Mouse (Mus musculus) megakaryocyte, embryonic 14.5 days (primary cell): Measurements from ENCODE around the gene Hes1. TPM values are rescaled to one million over a fixed set of nuclear protein-coding genes. Genes with fewer than 3 reads are reported as not detected.

Experiments used
- H3K27me3 ChIP-seq: replicated peaks from 2 replicates; pipeline ENCODE3; 2012; ENCODE audit warnings: inconsistent platforms
- H3K36me3 ChIP-seq: replicated peaks from 2 replicates; pipeline ENCODE3; 2012; ENCODE audit warnings: low read length, inconsistent platforms, mixed read lengths
- H3K4me1 ChIP-seq: 2 replicates; pipeline ENCODE4 v1.6.1; 2012; ENCODE audit warnings: inconsistent platforms
- H3K4me3 ChIP-seq: replicated peaks from 2 replicates; pipeline ENCODE3; 2012; ENCODE audit warnings: moderate library complexity, mild to moderate bottlenecking, inconsistent platforms
- H3K9me3 ChIP-seq: 2 replicates; pipeline ENCODE4 v1.6.1; 2012; ENCODE audit warnings: inconsistent platforms
- FLI1 ChIP-seq: IDR thresholded peaks from 2 replicates; pipeline ENCODE4 v1.6.1; 2012; ENCODE audit warnings: low read length, inconsistent platforms, mixed read lengths
- GATA1 ChIP-seq: IDR thresholded peaks from 3 replicates; pipeline ENCODE4 v1.6.1; 2012; ENCODE audit warnings: mixed read lengths, low read length, inconsistent platforms, borderline replicate concordance
- polyA plus RNA-seq: library from polyadenylated mRNA; stranded (reverse); fragments of >175 nt; gene quantifications from 2 replicates; pipeline ENCODE4 v1.2.3, GENCODE M21; 2012; ENCODE audit warnings: low replicate concordance; ENCODE audit not compliant: insufficient read depth

Gene Hes1
- polyA plus RNA-seq, result 35.1 and 50.8 TPM in 2 replicates

DNA sequence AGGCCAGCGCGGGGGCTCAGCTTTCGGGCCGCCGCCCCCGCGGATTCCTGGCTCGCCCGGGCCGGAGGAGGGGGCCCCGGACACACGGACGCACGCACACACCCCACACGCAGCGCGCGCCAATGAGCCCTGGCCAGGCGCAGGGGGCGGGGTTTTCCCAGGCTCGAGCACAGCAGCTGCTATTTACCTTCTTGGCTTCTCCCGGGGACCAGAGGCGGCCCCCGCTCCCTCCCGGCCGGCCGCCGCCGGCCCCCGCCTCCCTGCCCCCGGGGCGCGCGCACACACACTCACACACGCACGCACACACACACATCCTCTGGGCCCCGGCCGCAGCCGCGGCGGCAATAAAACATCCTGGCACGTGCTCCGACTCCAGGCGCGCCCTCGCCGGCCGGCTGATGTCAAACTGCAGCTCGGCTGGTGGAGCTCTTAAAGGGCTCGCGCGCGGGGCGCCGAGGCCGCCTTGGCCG, at the start of gene Hes1:
Gene Hes1, plus strand, starts transcription at position 401 of the 470 bp plus-strand sequence.
- no peaks in the 10 kb centered on the region for H3K9me3 ChIP-seq
- peaks cover 81% of the 10 kb centered on the region for H3K4me1 ChIP-seq
- H3K36me3 ChIP-seq, result peaks cover 4% of the 10 kb centered on the region
- peak within 1 kb of the TSS; percentile 95 for H3K4me3 ChIP-seq
- TF ChIP-seq GATA1, result no peak
- TF ChIP-seq FLI1, result no peak
- peaks cover 52% of the 10 kb centered on the region for H3K27me3 ChIP-seq

DNA sequence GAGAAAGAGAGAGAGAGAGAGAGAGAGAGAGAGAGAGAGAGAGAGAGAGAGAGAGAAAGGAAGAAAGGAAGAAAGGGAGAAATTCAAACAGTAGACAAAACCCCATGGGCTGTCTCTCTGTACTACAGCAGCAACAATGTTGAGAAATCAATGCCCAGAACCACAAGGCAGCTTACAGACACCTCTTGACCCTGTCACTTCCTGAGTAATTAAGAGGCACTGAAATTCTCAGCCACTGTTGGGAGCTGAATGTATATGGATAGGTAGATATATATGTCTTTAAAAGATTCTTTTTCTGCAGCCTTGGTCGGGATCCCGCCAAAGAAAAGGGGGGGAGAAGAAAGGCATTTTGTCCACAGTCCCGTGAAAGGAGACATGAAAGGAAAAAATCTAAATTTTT, 48.1 kb upstream of the Hes1 start:
- peaks cover 5% of the 10 kb centered on the region for H3K9me3 ChIP-seq
- peaks cover 73% of the 10 kb centered on the region for H3K4me1 ChIP-seq
- H3K27me3 ChIP-seq, result peaks cover 4% of the 10 kb centered on the region
- peaks cover 79% of the 10 kb centered on the region for H3K36me3 ChIP-seq
- no peak overlapping the region for H3K4me3 ChIP-seq
- TF ChIP-seq FLI1, result no peak
- no peak for TF ChIP-seq GATA1

- H3K9me3 ChIP-seq, result no peaks in the 10 kb centered on the region
- peaks cover 68% of the 10 kb centered on the region for H3K4me1 ChIP-seq
- peaks cover 44% of the 10 kb centered on the region for H3K36me3 ChIP-seq
- H3K4me3 ChIP-seq, result no peak overlapping the region
- peaks cover 4% of the 10 kb centered on the region for H3K27me3 ChIP-seq
- no peak for TF ChIP-seq GATA1
Observed at GRCm38 (mm10) chr16:30020124-30020523, 44.1 kb upstream of the Hes1 start.

- no peak for TF ChIP-seq FLI1
- TF ChIP-seq GATA1, result no peak
- Histone ChIP-seq H3K4me3 (no peak overlapping the region), H3K27me3 (peaks cover 4% of the 10 kb centered on the region), H3K36me3 (peaks cover 31% of the 10 kb centered on the region), H3K9me3 (no peaks in the 10 kb centered on the region), H3K4me1 (peaks cover 66% of the 10 kb centered on the region)
Observed at GRCm38 (mm10) chr16:30022352-30022751, 41.8 kb upstream of the Hes1 start.

- H3K4me1 ChIP-seq, result peaks cover 67% of the 10 kb centered on the region
- H3K36me3 ChIP-seq, result peaks cover 23% of the 10 kb centered on the region
- H3K27me3 ChIP-seq, result peaks cover 4% of the 10 kb centered on the region
- TF ChIP-seq GATA1 (no peak), FLI1 (no peak)
- no peaks in the 10 kb centered on the region for H3K9me3 ChIP-seq
- no peak overlapping the region for H3K4me3 ChIP-seq
Observed at GRCm38 (mm10) chr16:30022890-30023797, 41.0 kb upstream of the Hes1 start.

GRCm38 (mm10) chr16:30024681-30025262, 39.4 kb upstream of the Hes1 start:
- H3K9me3 ChIP-seq, result no peaks in the 10 kb centered on the region
- H3K4me3 ChIP-seq, result peak overlapping the region; percentile 76
- peaks cover 71% of the 10 kb centered on the region for H3K4me1 ChIP-seq
- no peak for TF ChIP-seq FLI1
- no peak for TF ChIP-seq GATA1
- peaks cover 7% of the 10 kb centered on the region for H3K36me3 ChIP-seq
- H3K27me3 ChIP-seq, result peaks cover 2% of the 10 kb centered on the region

DNA sequence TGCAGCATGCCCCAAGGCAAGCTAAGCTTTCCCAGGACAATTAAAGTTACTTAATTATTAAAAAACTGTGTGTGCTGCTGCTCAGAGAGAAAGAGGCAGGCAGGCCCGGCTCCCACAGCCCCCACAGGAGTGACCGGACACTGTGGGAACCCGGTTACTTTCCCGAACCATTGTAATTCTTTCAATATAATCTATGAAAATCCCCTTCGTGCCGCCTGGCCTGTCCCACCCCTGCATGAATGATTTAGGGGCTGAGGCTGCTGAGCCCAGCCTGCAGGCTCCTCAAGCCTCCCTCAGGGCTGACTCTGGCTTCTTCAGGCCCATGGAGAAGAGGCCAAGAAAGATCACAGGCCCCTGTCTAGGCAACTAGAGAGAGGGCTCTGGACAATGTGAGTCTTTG, 36.0 kb upstream of the Hes1 start:
- Histone ChIP-seq H3K36me3 (no peaks in the 10 kb centered on the region), H3K9me3 (no peaks in the 10 kb centered on the region), H3K27me3 (no peaks in the 10 kb centered on the region), H3K4me3 (no peak overlapping the region), H3K4me1 (peaks cover 59% of the 10 kb centered on the region)
- TF ChIP-seq GATA1, result no peak

DNA sequence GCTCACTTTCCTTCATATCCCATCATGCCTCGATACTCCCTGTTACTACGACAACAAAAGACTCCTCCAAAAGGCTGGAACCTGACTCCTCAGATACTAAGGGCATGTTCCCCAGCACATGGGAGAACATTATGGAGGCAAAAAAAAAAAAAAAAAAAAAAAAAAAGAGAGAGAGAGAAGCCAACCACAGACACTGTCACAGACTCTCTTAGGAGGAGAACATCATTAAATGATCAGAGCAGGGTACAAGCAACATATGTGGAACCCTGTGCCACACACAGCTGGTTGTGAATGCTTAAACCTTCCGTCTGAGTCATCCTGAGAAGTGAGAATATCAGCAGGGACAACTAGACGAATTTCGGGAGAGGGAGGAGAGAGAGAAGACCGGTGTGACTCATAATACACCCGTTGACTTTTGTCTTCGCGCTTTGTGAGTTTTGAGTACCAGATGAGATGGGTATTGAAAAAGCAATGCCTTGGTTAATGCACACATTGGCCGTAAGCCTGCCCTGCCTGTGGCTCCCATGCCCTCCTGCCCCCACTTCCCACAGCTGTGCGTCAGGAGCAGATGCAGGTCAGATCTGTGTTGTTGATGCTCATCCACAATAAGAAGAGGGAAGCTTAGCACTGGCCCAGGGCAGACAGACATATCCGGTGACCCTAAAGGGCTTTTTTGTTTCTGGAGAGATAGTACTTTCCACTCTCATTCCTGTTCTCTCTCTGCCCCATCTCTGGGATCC, 34.8 kb upstream of the Hes1 start:
- Histone ChIP-seq H3K27me3 (no peaks in the 10 kb centered on the region), H3K36me3 (no peaks in the 10 kb centered on the region), H3K9me3 (no peaks in the 10 kb centered on the region), H3K4me1 (peaks cover 59% of the 10 kb centered on the region), H3K4me3 (no peak overlapping the region)
- no peak for TF ChIP-seq FLI1
- TF ChIP-seq GATA1, result no peak

- no peak for TF ChIP-seq GATA1
- TF ChIP-seq FLI1, result no peak
- peak overlapping the region; percentile 20 for H3K4me3 ChIP-seq
- H3K4me1 ChIP-seq, result peaks cover 73% of the 10 kb centered on the region
Observed at GRCm38 (mm10) chr16:30032326-30032904, 31.8 kb upstream of the Hes1 start.

GRCm38 (mm10) chr16:30033390-30033789, 30.8 kb upstream of the Hes1 start:
- H3K4me1 ChIP-seq, result peaks cover 70% of the 10 kb centered on the region
- H3K4me3 ChIP-seq, result no peak overlapping the region

More at GRCm38 (mm10) chr16:30032326-30032904, 31.8 kb upstream of the Hes1 start:
- Histone ChIP-seq H3K9me3 (no peaks in the 10 kb centered on the region), H3K36me3 (no peaks in the 10 kb centered on the region), H3K27me3 (no peaks in the 10 kb centered on the region)

More at GRCm38 (mm10) chr16:30033390-30033789, 30.8 kb upstream of the Hes1 start:
- H3K9me3 ChIP-seq, result no peaks in the 10 kb centered on the region
- no peak for TF ChIP-seq GATA1
- no peaks in the 10 kb centered on the region for H3K36me3 ChIP-seq
- H3K27me3 ChIP-seq, result no peaks in the 10 kb centered on the region
